Mouse (Mus musculus) E14TG2a.4 (cell line): ENCODE results near the gene Ntn5.

ENCODE experiments used
- H3K27me3 ChIP-seq: 2 replicates; pipeline ENCODE4 v1.6.1; 2014; ENCODE audit warnings: low read length, control low read depth; ENCODE audit not compliant: insufficient read depth
- H3K36me3 ChIP-seq: 2 replicates; pipeline ENCODE4 v1.6.1; 2014; ENCODE audit warnings: low read length, control low read depth; ENCODE audit not compliant: insufficient read depth
- H3K4me1 ChIP-seq: replicated peaks from 2 replicates; pipeline ENCODE4 v1.6.1; 2014; ENCODE audit warnings: low read depth, low read length, control low read depth
- H3K4me3 ChIP-seq: replicated peaks from 2 replicates; pipeline ENCODE4 v1.5.1; 2014; ENCODE audit warnings: mild to moderate bottlenecking, low read length
- H3K9me3 ChIP-seq: 2 replicates; pipeline ENCODE4 v1.6.1; 2014; ENCODE audit warnings: low read length, control low read depth
- CTCF ChIP-seq: conservative IDR thresholded peaks from 2 replicates; pipeline ENCODE4 v1.5.1; 2014; ENCODE audit warnings: low read length
- NANOG ChIP-seq: IDR thresholded peaks from 2 replicates; pipeline ENCODE4 v1.6.1; 2014; ENCODE audit warnings: borderline replicate concordance, low read length, mixed read lengths
- POU5F1 ChIP-seq: IDR thresholded peaks from 2 replicates; pipeline ENCODE4 v1.6.1; 2014; ENCODE audit warnings: low read length, borderline replicate concordance

Ntn5 gene

DNA sequence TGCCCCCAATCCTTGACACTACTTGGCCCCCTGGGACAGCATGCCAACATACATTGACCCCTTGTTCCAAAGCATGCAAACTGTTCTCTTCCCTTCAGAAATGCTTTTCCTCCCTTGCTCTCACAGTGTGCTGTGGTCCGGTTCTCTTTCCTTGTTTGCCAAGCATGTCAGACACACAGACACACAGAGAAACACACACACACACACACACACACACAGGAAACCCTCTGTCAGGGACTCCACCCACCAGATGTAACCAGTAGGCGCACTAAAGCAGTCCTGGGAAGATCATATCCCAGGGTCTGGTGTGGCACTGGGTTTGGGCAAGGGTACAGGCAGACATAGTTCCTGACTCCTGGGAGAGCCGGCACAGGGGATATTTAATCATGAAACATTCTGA, 3.0 kb downstream of the Ntn5 start:
- H3K4me1 ChIP-seq = peaks cover 64% of the 10 kb centered on the region
- TF ChIP-seq CTCF = no peak
- TF ChIP-seq POU5F1 = no peak
- no peak for TF ChIP-seq NANOG
- peaks cover 35% of the 10 kb centered on the region for H3K27me3 ChIP-seq
- H3K36me3 ChIP-seq = no peaks in the 10 kb centered on the region
- H3K4me3 ChIP-seq = no peak overlapping the region
- H3K9me3 ChIP-seq = no peaks in the 10 kb centered on the region

DNA sequence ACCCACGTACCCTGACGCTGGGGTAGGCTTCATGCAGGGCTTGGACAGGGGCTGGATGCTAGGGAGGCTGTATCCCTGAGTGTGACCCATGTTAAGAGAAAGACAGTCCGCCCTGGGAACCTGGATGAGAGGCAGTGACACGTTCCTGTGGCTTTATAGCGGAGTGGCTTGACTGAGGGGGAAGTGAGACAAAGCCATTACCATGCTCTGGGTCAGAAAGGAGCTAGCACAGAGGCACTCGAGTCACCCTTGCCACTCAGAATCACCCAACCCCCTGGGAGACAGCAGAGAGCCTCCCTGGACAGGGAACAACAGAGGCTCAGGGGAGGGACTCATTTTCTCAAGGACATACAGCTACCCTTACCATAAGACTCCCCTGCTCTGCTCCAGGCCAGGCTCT, 5.3 kb downstream of the Ntn5 start:
- Histone ChIP-seq H3K27me3 (peaks cover 57% of the 10 kb centered on the region), H3K9me3 (no peaks in the 10 kb centered on the region), H3K4me1 (peaks cover 50% of the 10 kb centered on the region), H3K4me3 (no peak overlapping the region), H3K36me3 (no peaks in the 10 kb centered on the region)
- TF ChIP-seq CTCF = no peak
- no peak for TF ChIP-seq POU5F1
- no peak for TF ChIP-seq NANOG

DNA sequence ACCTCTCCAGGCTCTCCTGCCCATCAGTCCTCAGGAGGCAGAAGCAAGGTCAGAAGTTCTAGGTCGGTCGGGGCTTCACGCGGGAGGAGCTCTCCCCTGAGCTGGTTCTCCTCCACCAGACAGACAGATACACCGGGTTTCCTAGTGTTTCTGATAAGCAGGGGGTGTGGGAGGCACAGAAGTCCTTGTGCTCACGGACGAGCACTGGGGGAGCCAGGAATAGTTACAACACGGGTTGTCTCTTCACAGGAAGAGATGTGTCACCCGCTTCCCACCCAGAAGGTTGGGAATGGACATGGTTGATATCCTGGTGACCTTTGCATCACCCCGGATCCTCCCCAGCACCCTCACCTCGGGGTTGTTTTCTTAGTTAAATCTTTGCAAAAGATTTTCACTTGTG, 6.0 kb downstream of the Ntn5 start:
- H3K9me3 ChIP-seq = no peaks in the 10 kb centered on the region
- peaks cover 43% of the 10 kb centered on the region for H3K4me1 ChIP-seq
- no peak for TF ChIP-seq CTCF
- no peak for TF ChIP-seq POU5F1
- TF ChIP-seq NANOG = no peak
- no peaks in the 10 kb centered on the region for H3K36me3 ChIP-seq
- H3K4me3 ChIP-seq = no peak overlapping the region
- peaks cover 63% of the 10 kb centered on the region for H3K27me3 ChIP-seq

DNA sequence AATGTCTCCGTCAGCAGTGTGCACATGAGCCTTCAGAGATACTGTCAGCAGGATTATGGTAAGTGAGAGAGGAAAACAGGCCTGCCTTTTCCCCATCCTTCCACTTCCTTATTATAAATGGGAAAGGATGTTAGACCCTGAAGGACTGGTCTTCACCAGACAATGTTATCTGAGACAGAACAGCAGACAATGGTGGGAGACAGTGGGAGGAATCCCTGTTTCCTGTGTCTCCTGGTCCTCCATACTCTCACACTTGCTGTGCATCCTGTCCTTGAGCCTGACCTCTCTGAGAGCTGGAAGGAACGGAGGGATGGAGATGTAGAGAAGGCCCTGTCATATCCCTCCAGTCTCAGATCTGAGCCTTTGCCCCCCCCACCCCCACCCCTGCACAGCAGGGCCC, 8.5 kb downstream of the Ntn5 start:
- peaks cover 6% of the 10 kb centered on the region; the same call in 1 of the 2 replicates for H3K9me3 ChIP-seq
- no peaks in the 10 kb centered on the region for H3K36me3 ChIP-seq
- peaks cover 69% of the 10 kb centered on the region for H3K27me3 ChIP-seq
- TF ChIP-seq POU5F1 (no peak), CTCF (no peak), NANOG (no peak)
- H3K4me1 ChIP-seq = peaks cover 34% of the 10 kb centered on the region
- H3K4me3 ChIP-seq = no peak overlapping the region

DNA sequence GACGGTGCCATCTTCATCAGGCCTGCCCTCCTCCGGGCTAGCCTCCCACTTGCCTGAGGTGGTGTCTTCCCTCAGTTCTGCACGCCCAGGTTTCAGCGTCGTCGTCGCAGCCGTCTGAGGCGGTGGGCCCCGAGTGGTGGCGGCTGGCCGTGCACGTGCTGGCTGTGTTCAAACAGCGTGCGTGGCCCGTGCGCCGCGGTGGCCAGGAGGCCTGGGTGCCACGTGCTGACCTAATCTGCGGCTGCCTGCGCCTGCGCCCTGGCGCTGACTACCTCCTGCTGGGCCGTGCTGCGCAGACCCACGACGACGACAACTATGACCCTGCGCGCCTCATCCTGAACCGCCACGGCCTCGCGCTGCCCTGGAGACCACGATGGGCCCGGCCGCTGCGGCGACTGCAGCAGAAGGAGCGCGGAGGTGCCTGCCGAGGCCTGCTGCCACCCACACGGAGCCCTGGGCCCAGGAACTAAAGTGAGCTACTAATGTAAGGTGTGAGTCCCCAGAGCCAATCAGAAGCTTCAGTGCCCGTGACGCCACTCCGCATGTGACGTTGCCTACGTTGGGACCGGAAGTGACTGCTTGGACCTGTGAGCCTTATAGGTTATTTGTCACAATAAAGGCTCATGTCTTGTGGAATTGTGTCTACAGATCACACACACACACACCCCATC, 10.2 kb downstream of the Ntn5 start, which contains the start of gene Sec1:
Sec1 (minus strand) TSS at position 482 of the 671 bp plus-strand sequence.
- Histone ChIP-seq H3K27me3 (peaks cover 79% of the 10 kb centered on the region), H3K9me3 (peaks cover 6% of the 10 kb centered on the region; the same call in 1 of the 2 replicates), H3K4me3 (peak within 1 kb of the TSS; percentile 53), H3K36me3 (no peaks in the 10 kb centered on the region), H3K4me1 (peaks cover 33% of the 10 kb centered on the region)
- TF ChIP-seq NANOG (no peak), POU5F1 (no peak), CTCF (no peak)

DNA sequence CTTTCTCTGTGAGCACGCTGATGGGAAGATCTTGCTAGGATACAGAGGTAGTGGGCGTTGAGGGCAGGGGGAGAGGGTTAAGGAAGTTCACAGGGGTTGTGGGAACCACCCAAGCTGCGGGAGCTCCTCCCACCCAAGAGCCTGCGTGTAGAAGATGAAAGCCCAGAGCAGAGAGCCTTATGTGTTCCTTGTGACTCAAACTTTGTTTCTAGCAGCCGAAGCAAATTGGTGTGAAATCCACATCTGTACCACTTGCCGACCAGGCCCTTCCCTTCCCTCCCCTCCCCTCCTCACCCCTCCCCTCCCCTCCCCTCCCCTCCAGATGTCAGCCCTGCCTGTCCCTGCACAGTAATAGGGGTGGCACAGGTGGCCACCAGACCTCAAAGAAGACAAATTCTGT, 11.3 kb downstream of the Ntn5 start:
- H3K36me3 ChIP-seq = no peaks in the 10 kb centered on the region
- no peak overlapping the region for H3K4me3 ChIP-seq
- no peak for TF ChIP-seq CTCF
- peaks cover 79% of the 10 kb centered on the region for H3K27me3 ChIP-seq
- H3K9me3 ChIP-seq = peaks cover 6% of the 10 kb centered on the region; the same call in 1 of the 2 replicates
- H3K4me1 ChIP-seq = peaks cover 32% of the 10 kb centered on the region

DNA sequence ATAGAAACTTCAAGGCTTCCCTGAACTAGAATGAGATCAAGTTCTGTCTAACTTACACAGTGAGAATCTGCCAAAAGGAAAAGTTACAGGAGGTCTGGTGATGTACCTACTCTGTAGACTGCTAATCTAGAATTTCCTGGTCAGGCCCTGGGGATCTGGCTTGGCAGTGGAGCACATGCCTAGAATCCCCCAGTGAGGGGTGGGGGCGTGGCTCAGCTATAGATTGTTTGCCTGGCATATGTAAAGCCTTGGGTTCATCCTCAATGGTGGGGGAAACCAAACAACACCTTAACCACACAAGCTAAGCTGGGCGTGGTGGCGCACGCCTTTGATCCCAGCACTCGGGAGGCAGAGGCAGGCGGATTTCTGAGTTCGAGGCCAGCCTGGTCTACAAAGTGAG, 14.1 kb downstream of the Ntn5 start:
- no peak for TF ChIP-seq NANOG
- no peak for TF ChIP-seq POU5F1
- TF ChIP-seq CTCF = no peak
- peaks cover 6% of the 10 kb centered on the region; the same call in 1 of the 2 replicates for H3K9me3 ChIP-seq

DNA sequence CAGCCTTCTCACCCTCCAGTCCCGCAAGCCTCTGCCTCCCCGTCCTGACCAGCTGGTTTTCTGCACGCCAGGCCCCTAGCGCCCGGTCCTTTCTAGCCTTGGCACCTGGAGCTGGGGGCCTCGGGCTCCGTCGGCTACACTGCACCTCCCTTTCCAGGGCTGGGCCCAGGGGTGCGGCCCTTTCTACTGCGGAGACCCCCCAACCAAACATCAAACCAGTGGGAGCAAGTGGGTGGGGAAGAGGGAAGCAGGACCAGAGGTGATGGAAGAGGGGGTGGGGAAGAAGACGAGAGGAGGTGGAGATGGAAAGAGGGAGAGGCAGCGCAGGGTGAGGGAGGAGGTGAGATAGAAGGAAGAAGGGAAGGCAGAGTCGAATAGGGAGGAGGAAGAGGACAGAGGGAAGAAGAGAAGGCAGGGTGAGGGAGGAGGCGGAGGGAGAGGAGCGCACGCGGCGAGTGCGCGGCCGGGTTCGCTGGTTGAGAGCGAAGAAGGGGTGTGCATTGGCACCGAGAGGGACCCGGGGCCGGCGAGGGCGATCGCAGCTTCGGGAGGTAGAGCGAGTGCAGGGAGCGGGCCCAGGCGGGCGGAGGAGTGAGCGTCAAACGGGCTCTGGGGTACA, 15.8 kb downstream of the Ntn5 start, which contains the start of gene Car11:
Car11 (plus strand) TSS at position 321 of the 619 bp plus-strand sequence.
- Histone ChIP-seq H3K27me3 (peaks cover 44% of the 10 kb centered on the region), H3K4me1 (peaks cover 51% of the 10 kb centered on the region), H3K4me3 (peak within 1 kb of the TSS; percentile 76), H3K36me3 (no peaks in the 10 kb centered on the region), H3K9me3 (peaks cover 6% of the 10 kb centered on the region; the same call in 1 of the 2 replicates)
- no peak for TF ChIP-seq POU5F1
- no peak for TF ChIP-seq CTCF
- TF ChIP-seq NANOG = no peak

More for the DNA sequence above, 14.1 kb downstream of the Ntn5 start:
- Histone ChIP-seq H3K4me3 (no peak overlapping the region), H3K36me3 (no peaks in the 10 kb centered on the region), H3K27me3 (peaks cover 58% of the 10 kb centered on the region), H3K4me1 (peaks cover 42% of the 10 kb centered on the region)
